Mouse (Mus musculus): Measurements from ENCODE around the gene Sprr2h. TPM values are rescaled to one million over a fixed set of nuclear protein-coding genes. Genes with fewer than 3 reads are reported as not detected.

Gene Sprr2h
- total and polyA plus RNA-seq, 2 experiments from 2014 or later, result not detected

DNA sequence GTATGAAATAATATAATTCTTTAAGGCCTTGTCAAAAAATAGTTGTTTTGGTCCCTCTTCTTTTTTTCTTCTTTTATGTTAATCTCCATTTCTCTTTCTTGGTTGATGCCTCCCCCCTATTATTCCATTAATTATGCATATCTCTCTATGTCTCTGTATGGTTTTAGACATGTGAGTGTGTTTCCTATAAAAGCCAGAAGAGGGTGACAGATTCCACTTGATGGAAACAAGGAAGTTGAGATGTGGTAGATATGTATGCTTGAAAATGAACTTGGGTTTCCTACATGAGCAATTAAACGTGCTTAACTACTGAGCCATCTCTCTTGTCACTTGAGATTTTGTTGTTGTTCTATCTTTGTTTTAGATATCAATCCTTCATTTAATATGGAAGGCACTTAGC, 8.8 kb downstream of the Sprr2h start:
- no peak overlapping the region for H3K9ac ChIP-seq
- H3K27ac ChIP-seq (ENCODE audit: low read depth, low read length), result no peak overlapping the region
- H3K4me1 ChIP-seq (ENCODE audit: insufficient read depth), result no peaks in the 10 kb centered on the region
- H3K4me2 ChIP-seq (ENCODE audit: low read depth), result no peak overlapping the region
- ATAC-seq, result no peak
- DNase-seq, result peak; percentile 4
- H3K9me3 ChIP-seq (ENCODE audit: low read length), result no peaks in the 10 kb centered on the region
- WGBS, result 48% methylated on average over 1 of the region's 1 CpGs
- TF ChIP-seq CTCF (IDR thresholded peaks at IDR 0.05; ENCODE audit: low read depth), result peak; percentile 59
- H3K27me3 ChIP-seq (ENCODE audit: insufficient read depth, low read length), result no peaks in the 10 kb centered on the region
- H3K4me3 ChIP-seq (ENCODE audit: low read depth, low read length), result no peak overlapping the region
- H3K36me3 ChIP-seq (ENCODE audit: insufficient read depth), result no peaks in the 10 kb centered on the region

DNA sequence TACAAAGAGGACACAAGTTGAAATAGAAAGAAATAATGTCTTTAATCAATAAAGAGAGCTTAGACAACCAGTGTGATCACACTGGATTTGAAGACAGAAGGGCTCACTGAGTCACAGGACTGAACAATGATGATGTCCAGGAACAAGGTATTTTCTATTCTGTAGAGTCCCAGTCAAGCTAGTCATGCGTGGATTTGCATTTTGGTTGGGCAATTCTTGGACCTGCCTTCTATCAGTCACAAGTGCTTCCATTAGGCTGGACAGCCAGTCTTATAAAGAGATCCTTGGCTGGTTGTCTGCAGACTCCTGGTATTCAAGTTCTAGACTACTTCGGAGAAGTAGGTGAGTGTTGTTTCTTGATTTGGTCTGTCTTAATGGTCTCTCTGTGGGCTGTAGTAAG, 22.2 kb downstream of the Sprr2h start, which contains the start of gene Sprr2i:
Gene Sprr2i, plus strand, starts transcription at position 301 of the 400 bp plus-strand sequence.
- ATAC-seq, result no peak
- Histone ChIP-seq H3K9me3 (ENCODE audit: low read length) (no peaks in the 10 kb centered on the region), H3K27ac (ENCODE audit: low read depth, low read length) (no peak within 1 kb of the TSS), H3K9ac (no peak within 1 kb of the TSS), H3K36me3 (ENCODE audit: insufficient read depth) (no peaks in the 10 kb centered on the region), H3K4me3 (ENCODE audit: low read depth, low read length) (no peak within 1 kb of the TSS), H3K4me1 (ENCODE audit: insufficient read depth) (no peaks in the 10 kb centered on the region), H3K4me2 (ENCODE audit: low read depth) (no peak within 1 kb of the TSS), H3K27me3 (ENCODE audit: insufficient read depth, low read length) (no peaks in the 10 kb centered on the region)
- TF ChIP-seq CTCF (IDR thresholded peaks at IDR 0.05; ENCODE audit: low read depth), result no peak
- no peak for DNase-seq
- WGBS, result 94% methylated on average over 2 of the region's 2 CpGs

DNA sequence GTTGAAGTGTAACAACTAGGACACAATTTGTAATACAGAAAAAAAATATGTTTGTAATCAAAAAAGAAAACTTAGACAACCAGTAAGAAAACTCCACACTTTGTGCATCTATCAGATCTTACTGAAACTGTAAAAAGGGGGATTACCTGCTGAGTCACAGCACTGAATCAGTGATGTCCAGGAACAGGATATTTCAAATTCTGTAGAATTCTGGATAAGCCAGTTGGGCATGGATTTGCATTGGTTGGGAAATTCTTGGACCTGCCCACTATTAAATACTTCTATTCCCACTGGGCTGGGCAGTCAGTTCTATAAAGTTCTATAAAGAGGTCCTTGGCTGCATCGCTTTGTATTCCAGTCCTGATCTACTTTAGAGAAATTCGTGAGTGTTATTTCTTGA, 32.3 kb downstream of the Sprr2h start, which contains the start of gene Sprr2j-ps:
Gene Sprr2j-ps, plus strand, starts transcription at position 301 of the 400 bp plus-strand sequence.
- TF ChIP-seq CTCF (IDR thresholded peaks at IDR 0.05; ENCODE audit: low read depth), result no peak
- no peaks in the 10 kb centered on the region for H3K36me3 ChIP-seq (ENCODE audit: insufficient read depth)
- H3K27me3 ChIP-seq (ENCODE audit: insufficient read depth, low read length), result no peaks in the 10 kb centered on the region
- no peak within 1 kb of the TSS for H3K9ac ChIP-seq
- ATAC-seq (no peak), DNase-seq (no peak)
- no peaks in the 10 kb centered on the region for H3K9me3 ChIP-seq (ENCODE audit: low read length)
- no peaks in the 10 kb centered on the region for H3K4me1 ChIP-seq (ENCODE audit: insufficient read depth)
- 94% methylated on average over 2 of the region's 2 CpGs for WGBS
- no peak within 1 kb of the TSS for H3K27ac ChIP-seq (ENCODE audit: low read depth, low read length)
- H3K4me2 ChIP-seq (ENCODE audit: low read depth), result no peak within 1 kb of the TSS
- no peak within 1 kb of the TSS for H3K4me3 ChIP-seq (ENCODE audit: low read depth, low read length)

DNA sequence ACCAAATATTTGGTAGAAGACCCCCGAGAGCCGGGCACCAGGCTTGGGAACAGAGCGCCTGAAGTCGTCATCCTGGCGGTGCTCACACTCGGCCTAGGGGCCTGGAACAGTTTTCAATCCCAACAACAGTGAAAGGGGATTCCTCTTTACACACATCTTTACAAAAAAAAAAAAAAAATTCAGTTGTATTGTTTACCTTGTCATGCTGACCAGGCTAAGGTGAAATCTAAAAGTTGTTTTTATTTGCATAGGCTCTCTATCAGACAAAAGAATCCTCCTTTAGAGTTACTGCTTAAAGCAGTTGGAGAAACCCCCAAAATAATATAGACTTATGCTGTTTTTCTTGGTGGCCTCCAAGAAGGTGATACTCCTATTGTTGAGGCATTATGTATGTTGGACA, 43.8 kb downstream of the Sprr2h start, which contains the start of gene Gm9774:
Gene Gm9774, minus strand, starts transcription at position 101 of the 400 bp plus-strand sequence.
- DNase-seq, result no peak
- no peak for TF ChIP-seq CTCF (IDR thresholded peaks at IDR 0.05; ENCODE audit: low read depth)
- no peak within 1 kb of the TSS for H3K9ac ChIP-seq
- H3K27ac ChIP-seq (ENCODE audit: low read depth, low read length), result no peak within 1 kb of the TSS
- H3K27me3 ChIP-seq (ENCODE audit: insufficient read depth, low read length), result no peaks in the 10 kb centered on the region
- ATAC-seq, result no peak
- no peaks in the 10 kb centered on the region for H3K4me1 ChIP-seq (ENCODE audit: insufficient read depth)
- H3K4me3 ChIP-seq (ENCODE audit: low read depth, low read length), result no peak within 1 kb of the TSS
- H3K4me2 ChIP-seq (ENCODE audit: low read depth), result no peak within 1 kb of the TSS
- no peaks in the 10 kb centered on the region for H3K9me3 ChIP-seq (ENCODE audit: low read length)
- 94% methylated on average over 6 of the region's 6 CpGs for WGBS
- no peaks in the 10 kb centered on the region for H3K36me3 ChIP-seq (ENCODE audit: insufficient read depth)

DNA sequence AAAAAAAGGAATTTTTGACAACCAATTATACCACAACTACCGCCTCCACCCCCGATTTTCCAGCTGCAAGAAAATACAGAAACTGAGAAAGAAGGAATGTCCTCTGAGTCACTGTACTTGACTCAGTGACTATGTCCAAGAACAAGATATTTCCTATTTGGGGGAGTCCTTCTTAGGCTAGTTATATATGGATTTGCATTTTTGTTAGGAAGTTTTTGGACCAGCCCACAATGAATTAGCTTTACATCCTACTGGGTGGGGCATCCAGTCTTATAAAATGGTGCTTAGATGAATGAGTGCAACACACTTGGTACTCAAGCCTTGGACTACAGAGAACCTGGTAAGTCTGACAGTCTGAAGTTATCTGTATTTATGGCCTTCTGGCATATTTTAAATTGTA, 46.8 kb downstream of the Sprr2h start, which contains the start of gene Sprr2k:
Gene Sprr2k, plus strand, starts transcription at position 301 of the 400 bp plus-strand sequence.
- no peaks in the 10 kb centered on the region for H3K27me3 ChIP-seq (ENCODE audit: insufficient read depth, low read length)
- H3K4me1 ChIP-seq (ENCODE audit: insufficient read depth), result no peaks in the 10 kb centered on the region
- H3K4me2 ChIP-seq (ENCODE audit: low read depth), result no peak within 1 kb of the TSS
- no peak for ATAC-seq
- WGBS, result 95% methylated on average over 2 of the region's 2 CpGs
- H3K36me3 ChIP-seq (ENCODE audit: insufficient read depth), result no peaks in the 10 kb centered on the region
- no peak within 1 kb of the TSS for H3K9ac ChIP-seq
- no peaks in the 10 kb centered on the region for H3K9me3 ChIP-seq (ENCODE audit: low read length)
- no peak within 1 kb of the TSS for H3K27ac ChIP-seq (ENCODE audit: low read depth, low read length)
- no peak for DNase-seq
- TF ChIP-seq CTCF (IDR thresholded peaks at IDR 0.05; ENCODE audit: low read depth), result no peak
- H3K4me3 ChIP-seq (ENCODE audit: low read depth, low read length), result no peak within 1 kb of the TSS

Other genes with a start within 250 kb of the Sprr2h start
- gene Lelp1, start 242.9 kb upstream of the Sprr2h start, total RNA-seq (2014; rRNA removed), result not detected in 2 replicates
- not detected in 2 replicates for gene Lelp1, start 242.9 kb upstream of the Sprr2h start, polyA plus RNA-seq (2015; fragmentation: Nextera tagmentation; extraction: Ambion mirVana)
- not detected in 2 replicates for gene Sprr2a1, start 169.9 kb upstream of the Sprr2h start, total RNA-seq (2014; rRNA removed)
- not detected in 2 replicates for gene Sprr2a1, start 169.9 kb upstream of the Sprr2h start, polyA plus RNA-seq (2015; fragmentation: Nextera tagmentation; extraction: Ambion mirVana)
- gene Sprr2a2, start 169.8 kb upstream of the Sprr2h start, total RNA-seq (2014; rRNA removed), result not detected in 2 replicates
- gene Sprr2a2, start 169.8 kb upstream of the Sprr2h start, polyA plus RNA-seq (2015; fragmentation: Nextera tagmentation; extraction: Ambion mirVana), result not detected in 2 replicates
- gene Sprr2a3, start 100.3 kb upstream of the Sprr2h start, total RNA-seq (2014; rRNA removed), result not detected in 2 replicates
- gene Sprr2a3, start 100.3 kb upstream of the Sprr2h start, polyA plus RNA-seq (2015; fragmentation: Nextera tagmentation; extraction: Ambion mirVana), result not detected in 2 replicates
- not detected in 2 replicates for gene Sprr2b, start 69.1 kb upstream of the Sprr2h start, total RNA-seq (2014; rRNA removed)
- not detected in 2 replicates for gene Sprr2b, start 69.1 kb upstream of the Sprr2h start, polyA plus RNA-seq (2015; fragmentation: Nextera tagmentation; extraction: Ambion mirVana)
- not detected in 2 replicates for gene Sprr2d, start 46.5 kb upstream of the Sprr2h start, total RNA-seq (2014; rRNA removed)
- gene Sprr2d, start 46.5 kb upstream of the Sprr2h start, polyA plus RNA-seq (2015; fragmentation: Nextera tagmentation; extraction: Ambion mirVana), result not detected in 2 replicates
- not detected in 2 replicates for gene Sprr2e, start 33.5 kb upstream of the Sprr2h start, total RNA-seq (2014; rRNA removed)
- not detected in 2 replicates for gene Sprr2e, start 33.5 kb upstream of the Sprr2h start, polyA plus RNA-seq (2015; fragmentation: Nextera tagmentation; extraction: Ambion mirVana)
- not detected in 2 replicates for gene Sprr2f, start 20.5 kb upstream of the Sprr2h start, total RNA-seq (2014; rRNA removed)
- not detected in 2 replicates for gene Sprr2f, start 20.5 kb upstream of the Sprr2h start, polyA plus RNA-seq (2015; fragmentation: Nextera tagmentation; extraction: Ambion mirVana)
- not detected in 2 replicates for gene Sprr2i, start 22.3 kb downstream of the Sprr2h start, total RNA-seq (2014; rRNA removed)
- gene Sprr2i, start 22.3 kb downstream of the Sprr2h start, polyA plus RNA-seq (2015; fragmentation: Nextera tagmentation; extraction: Ambion mirVana), result not detected in 2 replicates
- gene Sprr2j-ps, start 32.4 kb downstream of the Sprr2h start, total RNA-seq (2014; rRNA removed), result not detected in 2 replicates
- gene Sprr2j-ps, start 32.4 kb downstream of the Sprr2h start, polyA plus RNA-seq (2015; fragmentation: Nextera tagmentation; extraction: Ambion mirVana), result not detected in 2 replicates
- 2.5 and 6.5 TPM in 2 replicates for gene Gm9774, start 43.7 kb downstream of the Sprr2h start, total RNA-seq (2014; rRNA removed)
- gene Gm9774, start 43.7 kb downstream of the Sprr2h start, polyA plus RNA-seq (2015; fragmentation: Nextera tagmentation; extraction: Ambion mirVana), result 9.2 and 12.0 TPM in 2 replicates
- gene Sprr2k, start 46.9 kb downstream of the Sprr2h start, total RNA-seq (2014; rRNA removed), result not detected in 2 replicates
- not detected in 2 replicates for gene Sprr2k, start 46.9 kb downstream of the Sprr2h start, polyA plus RNA-seq (2015; fragmentation: Nextera tagmentation; extraction: Ambion mirVana)
- gene Sprr1b, start 53.1 kb downstream of the Sprr2h start, total RNA-seq (2014; rRNA removed), result not detected in 2 replicates
- gene Sprr1b, start 53.1 kb downstream of the Sprr2h start, polyA plus RNA-seq (2015; fragmentation: Nextera tagmentation; extraction: Ambion mirVana), result not detected in 2 replicates
- not detected in 2 replicates for gene Sprr3, start 73.0 kb downstream of the Sprr2h start, total RNA-seq (2014; rRNA removed)
- gene Sprr3, start 73.0 kb downstream of the Sprr2h start, polyA plus RNA-seq (2015; fragmentation: Nextera tagmentation; extraction: Ambion mirVana), result not detected in 2 replicates
- gene Sprr1a, start 100.2 kb downstream of the Sprr2h start, total RNA-seq (2014; rRNA removed), result not detected in 2 replicates
- not detected in 2 replicates for gene Sprr1a, start 100.2 kb downstream of the Sprr2h start, polyA plus RNA-seq (2015; fragmentation: Nextera tagmentation; extraction: Ambion mirVana)
- gene Sprr4, start 114.8 kb downstream of the Sprr2h start, total RNA-seq (2014; rRNA removed), result not detected in 2 replicates
- gene Sprr4, start 114.8 kb downstream of the Sprr2h start, polyA plus RNA-seq (2015; fragmentation: Nextera tagmentation; extraction: Ambion mirVana), result not detected in 2 replicates
- not detected in 2 replicates for gene 2310046K23Rik, start 148.8 kb downstream of the Sprr2h start, total RNA-seq (2014; rRNA removed)
- not detected in 2 replicates for gene 2310046K23Rik, start 148.8 kb downstream of the Sprr2h start, polyA plus RNA-seq (2015; fragmentation: Nextera tagmentation; extraction: Ambion mirVana)
- not detected in 2 replicates for gene Ivl, start 188.1 kb downstream of the Sprr2h start, total RNA-seq (2014; rRNA removed)
- not detected in 2 replicates for gene Ivl, start 188.1 kb downstream of the Sprr2h start, polyA plus RNA-seq (2015; fragmentation: Nextera tagmentation; extraction: Ambion mirVana)
- gene Smcp, start 203.3 kb downstream of the Sprr2h start, total RNA-seq (2014; rRNA removed), result not detected in 2 replicates
- gene Smcp, start 203.3 kb downstream of the Sprr2h start, polyA plus RNA-seq (2015; fragmentation: Nextera tagmentation; extraction: Ambion mirVana), result not detected in 2 replicates
- gene 2210017I01Rik, start 221.8 kb downstream of the Sprr2h start, total RNA-seq (2014; rRNA removed), result not detected in 2 replicates
- gene 2210017I01Rik, start 221.8 kb downstream of the Sprr2h start, polyA plus RNA-seq (2015; fragmentation: Nextera tagmentation; extraction: Ambion mirVana), result not detected in 2 replicates
- not detected in 2 replicates for gene Lce6a, start 236.0 kb downstream of the Sprr2h start, total RNA-seq (2014; rRNA removed)
- not detected in 2 replicates for gene Lce6a, start 236.0 kb downstream of the Sprr2h start, polyA plus RNA-seq (2015; fragmentation: Nextera tagmentation; extraction: Ambion mirVana)

Data from forebrain, postnatal 0 days (tissue).